Mouse (Mus musculus): ENCODE data around the gene Rims4. TPM values are rescaled to one million over a fixed set of nuclear protein-coding genes. Genes with fewer than 3 reads are reported as not detected.

Gene Rims4
- total RNA-seq, 2 experiments from 2014 or later = 0.60 to 0.62 TPM

DNA sequence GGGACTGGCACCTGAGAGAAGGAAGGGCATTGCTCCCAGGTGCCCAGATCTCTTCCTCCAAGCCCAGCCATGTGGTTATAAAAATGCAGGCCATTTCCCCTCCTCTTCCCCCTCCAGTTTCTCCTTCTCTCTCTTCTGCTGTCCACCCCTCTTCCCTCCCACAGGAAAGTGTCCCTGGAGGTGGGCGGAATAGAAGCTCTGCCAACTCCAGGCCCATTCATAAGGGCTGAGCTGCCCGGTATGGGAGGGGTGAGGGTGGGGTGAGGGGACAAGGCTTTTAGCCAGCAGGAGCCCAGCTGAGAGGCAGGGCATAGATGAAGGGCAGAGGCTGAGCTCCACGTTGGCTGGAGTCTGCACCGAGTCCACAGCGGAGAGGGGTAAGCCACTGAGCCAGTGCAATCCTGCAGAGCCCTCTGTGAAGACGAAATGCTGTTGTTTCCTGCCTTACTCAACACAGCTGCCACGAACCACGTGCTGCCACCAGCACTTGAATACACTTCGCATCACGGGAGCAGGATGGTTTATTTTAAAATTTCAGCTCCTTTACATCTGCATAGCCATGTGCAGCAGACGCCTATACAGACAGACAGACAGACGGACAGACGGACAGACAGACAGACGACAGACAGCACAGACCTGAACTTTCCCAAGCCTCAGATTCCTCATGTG lies 41.5 kb downstream of the Rims4 start:
- DNase-seq = no peak
- intact Hi-C loops (cut with DNase I; ENCODE audit: low total_unique reads) = no loop called here

DNA sequence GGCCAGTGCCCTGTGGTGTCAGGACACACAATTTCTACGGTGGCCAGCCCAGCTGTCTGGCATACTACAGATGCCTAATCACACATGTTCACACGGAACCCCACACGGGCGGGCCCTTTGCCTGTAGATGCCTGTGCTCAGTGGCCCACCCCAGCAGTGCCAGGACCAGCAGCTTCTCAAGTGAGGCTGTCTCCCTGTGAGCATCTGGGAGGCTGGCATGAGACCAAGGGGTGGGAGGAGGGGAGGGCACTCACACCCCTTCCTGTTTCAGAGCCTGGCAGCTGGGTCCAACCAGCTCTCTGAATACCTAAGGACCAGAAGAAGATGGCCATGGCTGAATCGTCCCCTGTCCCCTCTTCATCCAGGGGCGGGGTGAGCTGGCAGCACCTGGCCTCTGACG lies 43.0 kb downstream of the Rims4 start:
- intact Hi-C loops (cut with DNase I; ENCODE audit: low total_unique reads) = no loop called here
- peak; percentile 45 for DNase-seq

DNA sequence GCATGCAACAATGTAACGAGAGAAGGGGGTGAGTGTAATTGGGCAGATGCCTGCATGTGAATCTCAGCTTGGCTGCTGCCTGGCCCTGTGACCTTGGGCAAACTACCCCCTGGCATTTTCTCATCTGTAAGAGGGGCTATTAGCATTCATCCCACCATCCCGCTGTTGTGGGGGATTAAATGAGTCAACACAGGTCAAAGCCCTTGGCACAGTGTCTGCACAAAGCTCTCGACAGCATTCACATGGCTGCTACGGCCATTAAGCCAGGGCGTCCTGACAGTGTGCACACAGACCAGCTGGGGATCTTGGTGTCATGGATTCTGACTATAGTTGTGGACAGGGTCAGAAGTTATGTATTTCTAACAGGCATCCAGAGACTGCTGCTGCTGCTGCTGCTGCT lies 43.6 kb downstream of the Rims4 start:
- intact Hi-C loops (cut with DNase I; ENCODE audit: low total_unique reads) = no loop called here
- no peak for DNase-seq

DNA sequence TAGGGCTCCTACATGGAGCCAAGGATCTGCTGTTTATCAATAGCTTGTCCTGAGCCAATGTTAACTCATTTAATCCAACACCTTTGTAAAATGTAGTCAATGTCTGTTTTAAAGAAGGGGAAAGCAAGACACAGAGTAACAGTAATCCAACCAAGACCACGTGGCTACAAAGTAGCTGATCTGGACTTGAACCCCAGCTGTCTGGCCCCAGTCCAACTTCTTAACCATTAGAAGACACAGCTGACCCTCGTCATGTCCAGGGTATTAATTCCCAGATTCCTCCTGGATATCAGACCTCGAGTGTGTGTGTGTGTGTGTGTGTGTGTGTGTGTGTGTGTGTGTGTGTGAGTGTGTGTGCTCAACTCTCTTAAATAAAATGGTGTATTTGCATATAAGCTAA lies 46.6 kb downstream of the Rims4 start:
- intact Hi-C loops (cut with DNase I; ENCODE audit: low total_unique reads) = no loop called here
- DNase-seq = no peak

DNA sequence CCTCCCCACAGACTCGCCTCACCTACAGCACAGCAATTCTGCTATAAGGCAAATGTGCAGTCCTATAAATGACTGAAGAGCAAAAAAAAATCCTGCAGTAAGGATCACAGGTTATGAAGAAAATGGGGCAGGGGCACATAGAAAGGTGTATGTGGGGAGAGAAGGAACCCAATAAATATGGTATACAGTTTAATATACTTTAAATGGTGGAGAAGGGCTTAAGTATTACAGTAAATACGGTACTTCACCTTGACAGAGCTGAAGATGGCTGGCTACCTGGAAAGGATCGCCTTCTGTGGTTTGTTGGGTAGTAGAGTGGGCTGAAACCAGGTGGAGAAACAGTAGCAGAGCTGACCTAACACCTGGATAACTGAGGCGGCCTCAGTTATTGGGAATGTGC lies 47.2 kb downstream of the Rims4 start:
- intact Hi-C loops (cut with DNase I; ENCODE audit: low total_unique reads) = no loop called here
- no peak for DNase-seq

DNA sequence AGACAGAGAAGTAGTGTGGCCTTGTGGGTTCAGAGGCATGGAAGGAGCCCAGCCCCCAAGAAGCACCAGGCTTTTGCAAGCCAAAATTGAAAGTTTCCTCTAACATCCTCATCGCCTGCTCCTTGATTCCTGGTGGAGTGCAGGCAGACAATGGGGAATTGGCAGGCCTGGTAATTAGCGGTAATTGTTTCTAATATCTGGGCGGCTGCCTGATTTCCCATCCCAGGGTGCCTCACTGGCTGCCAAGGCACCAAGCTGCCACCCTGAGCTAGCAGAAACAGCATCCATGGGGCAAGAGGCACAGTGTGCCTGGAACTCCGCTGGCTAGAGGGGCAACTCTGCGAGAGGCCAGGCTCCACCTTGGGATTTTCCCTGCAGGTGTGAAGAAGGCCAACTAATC lies 48.7 kb downstream of the Rims4 start:
- intact Hi-C loops (cut with DNase I; ENCODE audit: low total_unique reads) = no loop called here
- DNase-seq = no peak

DNA sequence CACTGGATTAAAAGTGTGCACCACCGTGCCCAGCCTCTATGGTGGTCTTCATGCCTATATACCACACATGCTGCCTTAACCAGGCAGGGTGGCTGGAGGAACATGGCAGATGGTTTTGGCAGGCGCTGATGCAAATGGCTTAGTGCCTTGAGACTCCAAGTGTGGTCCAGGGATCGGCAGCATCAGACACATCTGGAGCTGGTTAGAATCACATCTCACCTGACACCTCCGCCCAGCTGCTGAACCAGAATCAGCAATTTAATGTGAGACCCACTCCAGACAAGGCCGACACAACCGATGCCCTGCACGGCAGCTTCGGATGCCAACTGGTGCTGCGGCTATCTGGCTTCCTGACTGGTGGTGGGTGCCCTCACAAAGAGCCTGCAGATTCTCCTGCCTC lies 52.4 kb downstream of the Rims4 start:
- DNase-seq = no peak
- intact Hi-C loops (cut with DNase I; ENCODE audit: low total_unique reads) = no loop called here

DNA sequence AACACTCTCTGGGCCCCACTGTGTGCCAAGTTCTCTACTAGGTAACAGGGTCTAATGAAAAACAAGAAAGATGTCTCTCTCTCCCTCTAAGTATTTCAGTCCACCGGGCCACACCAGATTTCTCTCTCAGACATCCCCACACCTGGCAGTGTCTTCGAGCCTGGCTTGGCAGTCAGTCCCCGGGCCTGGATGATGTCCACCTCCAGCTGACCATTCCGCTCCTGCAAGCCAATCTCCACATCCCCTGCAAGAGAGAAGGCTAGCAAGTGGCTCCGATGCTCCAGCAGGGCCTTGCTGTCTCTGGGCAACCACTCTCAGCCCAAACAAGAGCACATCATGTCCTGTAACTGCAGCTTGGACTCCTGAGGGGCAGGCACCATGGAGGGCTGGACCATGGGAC lies 53.2 kb downstream of the Rims4 start:
- DNase-seq = no peak
- intact Hi-C loops (cut with DNase I; ENCODE audit: low total_unique reads) = no loop called here

DNA sequence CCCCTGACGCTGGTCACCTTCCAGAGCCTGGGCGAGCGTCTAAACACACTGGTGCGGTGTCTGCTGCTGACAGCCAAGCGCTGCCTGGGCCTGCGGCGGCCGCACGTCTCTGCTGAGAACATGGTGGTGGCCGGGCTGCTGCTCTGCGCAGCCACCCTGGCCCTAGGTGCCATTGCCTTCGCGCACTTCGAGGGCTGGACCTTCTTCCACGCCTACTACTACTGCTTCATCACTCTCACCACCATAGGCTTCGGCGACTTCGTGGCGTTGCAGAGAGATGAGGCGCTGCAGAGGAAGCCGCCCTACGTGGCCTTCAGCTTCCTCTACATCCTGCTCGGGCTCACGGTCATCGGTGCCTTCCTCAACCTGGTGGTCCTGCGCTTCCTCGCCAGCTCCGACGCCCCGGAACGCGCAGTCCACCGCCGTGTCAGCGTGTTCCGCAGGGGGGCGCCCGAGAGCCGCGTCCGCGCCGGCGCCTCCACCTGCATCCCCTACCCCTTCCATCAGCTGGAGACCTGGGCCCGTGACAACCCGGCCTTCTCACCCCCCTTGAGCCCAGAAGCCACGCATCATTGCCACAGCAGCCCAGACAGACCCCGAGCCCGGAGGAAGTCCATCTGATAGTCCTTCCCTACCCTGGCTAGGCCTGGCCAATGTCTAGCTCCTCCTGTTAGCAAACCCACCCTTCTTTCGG lies 60.1 kb downstream of the Rims4 start:
- intact Hi-C loops (cut with DNase I; ENCODE audit: low total_unique reads) = loop anchor here (5.0 kb wide), 2 partner anchors 94 to 109 kb away; no protein-coding TSS in a partner anchor
- no peak for DNase-seq

DNA sequence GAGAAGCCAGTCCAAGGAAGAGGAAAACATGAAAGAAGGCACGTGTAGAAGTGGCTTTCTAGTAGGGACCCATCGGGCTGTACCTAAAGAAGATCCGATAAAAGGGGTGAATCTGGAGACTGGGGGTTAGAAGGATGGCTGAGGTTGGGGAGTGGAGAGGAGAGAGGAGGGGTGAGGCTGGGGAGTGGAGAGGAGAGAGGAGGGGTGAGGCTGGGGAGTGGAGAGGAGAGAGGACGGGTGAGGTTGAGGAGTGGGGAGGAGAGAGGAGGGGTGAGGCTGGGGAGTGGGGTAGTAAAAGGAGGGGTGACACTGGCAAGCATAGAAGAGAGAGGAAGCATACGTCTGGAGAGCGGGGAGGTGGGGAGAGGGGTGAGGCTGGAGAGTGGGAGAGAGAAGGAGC lies 61.2 kb downstream of the Rims4 start:
- no peak for DNase-seq
- intact Hi-C loops (cut with DNase I; ENCODE audit: low total_unique reads) = loop anchor here (5.0 kb wide), 2 partner anchors 95 to 110 kb away; no protein-coding TSS in a partner anchor

DNA sequence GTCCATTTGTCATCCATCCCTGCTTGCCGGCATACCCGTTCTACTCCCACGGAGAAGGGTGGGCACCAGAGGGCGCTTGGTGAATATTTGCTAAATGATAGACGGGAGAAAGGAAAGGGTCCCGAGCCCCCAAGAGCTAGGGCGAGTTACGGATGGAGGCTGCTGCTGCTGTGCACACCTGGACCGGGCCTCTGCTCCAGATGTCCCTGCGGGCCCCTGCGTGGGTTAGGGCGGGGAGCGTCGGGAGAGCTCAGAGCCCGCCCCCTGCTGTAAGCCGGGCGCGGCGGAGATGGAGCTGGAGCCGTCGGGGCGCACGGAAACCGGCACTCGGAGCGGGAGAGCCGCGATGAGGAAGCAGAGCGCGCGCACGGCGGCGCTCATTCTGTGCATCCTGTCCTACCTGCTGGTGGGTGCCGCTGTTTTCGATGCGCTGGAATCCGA lies 65.0 kb downstream of the Rims4 start, which contains the start of gene Kcnk15:
Gene Kcnk15, plus strand, starts transcription at position 191 of the 441 bp plus-strand sequence.
- DNase-seq = no peak
- intact Hi-C loops (cut with DNase I; ENCODE audit: low total_unique reads) = no loop called here

DNA sequence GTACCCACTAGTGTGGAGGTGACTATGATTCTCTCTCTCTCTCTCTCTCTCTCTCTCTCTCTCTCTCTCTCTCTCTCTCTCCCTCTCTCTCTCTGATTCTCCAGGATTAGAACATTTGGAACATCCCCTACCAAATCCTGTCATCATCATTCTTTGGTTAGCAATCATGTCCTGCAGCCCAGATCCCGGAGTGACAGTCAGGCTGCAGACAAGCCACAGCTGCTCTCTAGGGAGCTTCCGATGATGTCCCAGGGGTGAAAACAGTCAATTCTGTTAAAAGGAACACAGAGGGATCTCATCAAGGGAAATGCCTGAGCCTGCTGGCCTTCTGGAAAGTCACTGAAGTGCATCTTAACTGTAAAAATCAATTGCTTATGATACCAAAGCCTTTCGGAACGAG lies 76.4 kb downstream of the Rims4 start:
- intact Hi-C loops (cut with DNase I; ENCODE audit: low total_unique reads) = no loop called here
- no peak for DNase-seq

DNA sequence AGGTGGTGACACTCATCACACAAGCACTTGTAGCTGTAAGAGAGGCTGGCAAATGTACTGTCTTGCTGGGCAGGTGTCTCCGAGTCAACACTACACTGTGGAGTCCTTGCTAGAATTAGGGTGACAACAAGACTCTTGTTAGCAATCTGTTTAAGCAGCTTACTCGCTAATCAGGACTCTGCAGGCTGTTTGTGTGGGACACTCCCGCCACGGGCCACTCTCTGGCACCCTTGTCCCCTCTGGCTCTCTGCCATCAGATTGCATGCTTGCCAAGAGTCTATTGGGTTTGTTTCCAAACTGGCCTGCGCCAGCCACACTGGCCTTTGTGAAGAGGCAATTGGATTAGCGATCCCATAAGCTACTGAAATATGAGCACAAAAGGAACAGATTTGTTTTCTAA lies 79.0 kb downstream of the Rims4 start:
- intact Hi-C loops (cut with DNase I; ENCODE audit: low total_unique reads) = loop anchor here (10.0 kb wide), 1 partner anchor 55 kb away; no protein-coding TSS in a partner anchor
- no peak for DNase-seq

DNA sequence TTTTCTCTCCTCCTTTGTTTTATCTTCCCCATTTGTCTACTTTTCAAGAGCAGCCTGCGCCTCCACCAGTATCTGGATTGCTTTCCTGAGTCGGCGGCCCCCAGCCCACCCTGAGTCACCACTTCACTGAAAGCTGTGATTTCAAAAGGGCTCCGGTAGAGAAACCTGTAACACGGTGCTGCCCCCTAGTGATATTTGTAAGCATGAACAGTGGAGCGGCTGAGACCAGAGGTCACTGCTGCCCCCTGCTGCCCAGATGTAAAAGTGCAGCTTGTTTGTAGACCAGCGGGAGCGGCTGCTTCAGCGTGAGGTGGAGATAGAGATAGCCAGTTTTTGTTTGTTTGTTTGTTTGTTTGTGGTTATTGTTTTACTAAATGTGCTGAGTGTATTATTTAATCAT lies 80.4 kb downstream of the Rims4 start:
- intact Hi-C loops (cut with DNase I; ENCODE audit: low total_unique reads) = loop anchor here (10.0 kb wide), 1 partner anchor 53 kb away; no protein-coding TSS in a partner anchor
- DNase-seq = peak; percentile 77

DNA sequence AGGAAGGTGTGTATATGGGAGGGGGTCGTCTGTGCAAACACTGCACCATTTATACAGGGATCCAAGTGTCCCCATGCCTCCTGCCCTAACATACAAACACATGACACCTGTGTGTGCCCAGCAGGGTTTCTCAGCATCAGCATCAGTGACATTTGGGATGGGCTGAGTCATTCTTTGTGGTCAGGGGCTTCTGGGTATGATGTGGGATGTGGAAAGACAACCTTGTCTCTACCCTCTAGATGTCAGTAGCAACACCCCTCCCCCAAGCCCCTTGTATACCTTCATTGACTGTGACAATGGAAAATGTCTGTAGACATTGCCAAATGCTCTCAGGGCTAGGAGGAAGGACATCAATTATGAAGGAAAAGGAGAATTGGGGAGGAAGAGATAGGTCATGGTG lies 87.3 kb downstream of the Rims4 start:
- intact Hi-C loops (cut with DNase I; ENCODE audit: low total_unique reads) = loop anchor here (10.0 kb wide), 1 partner anchor 46 kb away; no protein-coding TSS in a partner anchor
- no peak for DNase-seq

DNA sequence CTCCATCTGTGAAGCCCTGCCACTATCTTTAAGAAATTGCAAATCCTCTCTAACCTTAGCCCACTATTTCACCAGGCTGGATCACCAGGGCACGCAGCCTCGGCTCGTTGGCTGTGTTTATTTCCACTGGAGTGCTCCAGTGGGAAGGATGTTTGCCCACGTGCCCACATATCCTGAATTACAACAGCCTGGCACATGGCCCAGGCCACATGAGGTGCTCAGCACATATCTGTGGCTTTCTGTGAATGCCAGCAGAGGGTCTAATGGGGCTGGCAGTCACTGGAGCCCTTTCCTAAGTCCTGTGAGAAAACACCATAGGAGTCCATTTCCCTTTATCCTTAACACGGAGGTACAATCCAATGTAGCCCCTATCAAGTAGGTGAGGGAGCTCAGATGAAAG lies 92.0 kb downstream of the Rims4 start:
- intact Hi-C loops (cut with DNase I; ENCODE audit: low total_unique reads) = no loop called here

DNA sequence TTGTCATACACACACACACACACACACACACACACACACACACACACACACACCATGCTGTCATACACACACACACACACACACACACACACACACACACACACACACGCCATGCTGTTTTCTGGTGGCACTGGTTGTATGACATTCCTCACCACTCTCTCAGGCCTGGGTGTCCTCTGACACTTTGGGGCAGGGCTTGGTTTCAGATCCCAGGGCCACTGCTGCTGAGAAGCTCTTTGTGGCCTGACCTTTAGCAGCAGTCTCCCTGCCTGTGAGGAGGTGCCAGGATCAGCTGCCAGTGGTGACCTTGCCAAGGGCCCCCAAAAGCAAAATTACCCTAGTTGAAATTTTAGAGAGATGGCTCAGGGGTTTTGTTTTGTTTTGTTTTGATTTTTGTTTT lies 92.6 kb downstream of the Rims4 start:
- intact Hi-C loops (cut with DNase I; ENCODE audit: low total_unique reads) = no loop called here
- no peak for DNase-seq

More for the DNA sequence above, 92.0 kb downstream of the Rims4 start:
- no peak for DNase-seq

DNA sequence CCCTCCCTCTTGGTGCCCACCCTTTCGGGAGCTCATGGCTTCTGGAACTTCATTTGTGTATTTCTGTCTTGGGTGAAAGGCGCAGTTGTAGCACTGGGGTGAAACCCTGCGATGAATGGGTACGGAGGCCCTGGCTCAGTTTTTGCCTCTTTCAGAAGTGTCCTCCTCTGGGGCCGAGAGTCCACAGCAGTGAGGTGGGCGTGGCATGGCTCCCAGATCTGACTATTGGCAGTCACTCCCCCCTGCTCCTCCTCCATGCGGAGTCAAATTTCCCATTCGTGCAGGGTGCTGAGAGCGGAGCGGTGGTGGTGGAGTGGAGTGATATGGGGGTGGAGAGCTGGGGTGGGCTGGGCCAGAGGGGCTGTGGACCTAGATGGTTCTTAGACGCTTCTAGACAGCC lies 94.7 kb downstream of the Rims4 start:
- intact Hi-C loops (cut with DNase I; ENCODE audit: low total_unique reads) = no loop called here
- DNase-seq = peak; percentile 56

DNA sequence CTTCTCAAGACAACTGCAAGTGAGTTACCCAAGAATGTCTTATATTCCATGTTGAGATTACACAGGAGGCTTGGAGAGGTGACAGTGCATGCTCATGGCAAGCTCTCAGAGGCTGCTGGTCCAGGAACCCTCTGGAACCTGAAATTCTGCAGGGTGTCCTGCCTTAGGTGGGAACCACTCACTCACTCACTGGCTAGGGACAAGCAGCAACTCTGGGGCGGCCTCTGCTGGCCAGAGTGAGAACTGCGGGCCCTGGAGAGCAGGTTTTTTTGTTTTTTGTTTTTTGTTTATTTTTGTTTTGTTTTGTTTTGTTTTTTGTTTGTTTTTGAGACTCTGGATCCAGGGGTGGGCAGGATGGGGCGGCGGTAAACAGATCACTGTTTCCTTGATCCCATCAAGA lies 95.2 kb downstream of the Rims4 start:
- DNase-seq = peak; percentile 46
- intact Hi-C loops (cut with DNase I; ENCODE audit: low total_unique reads) = no loop called here

DNA sequence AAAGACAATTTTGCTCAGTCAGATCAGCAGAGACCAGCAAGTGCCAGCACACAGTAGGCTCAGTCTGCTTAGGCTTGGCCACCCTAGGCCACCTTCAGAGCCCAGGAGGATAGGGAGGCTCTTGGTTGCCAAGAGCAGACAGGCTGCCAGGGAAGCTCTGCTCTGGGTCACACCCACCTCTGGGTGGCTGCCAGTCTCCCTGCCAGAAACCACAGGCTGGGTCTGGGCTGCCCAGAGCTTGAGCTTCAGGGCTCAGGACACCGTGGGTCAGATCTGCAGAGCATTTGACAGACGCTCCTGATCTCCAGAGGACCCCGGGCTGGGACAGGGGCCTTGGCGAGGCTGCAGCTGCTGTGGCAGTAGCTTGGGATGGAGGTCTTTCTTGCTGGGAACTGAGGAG lies 97.9 kb downstream of the Rims4 start, which contains the start of gene Ccn5:
Gene Ccn5, plus strand, starts transcription at position 255 of the 400 bp plus-strand sequence.
- DNase-seq = peak; percentile 91
- intact Hi-C loops (cut with DNase I; ENCODE audit: low total_unique reads) = no loop called here
